Mouse (Mus musculus) lung, postnatal 25 days (tissue): Measurements from ENCODE around the gene Klf3.
A peak's percentile ranks its signal among the peaks of the same experiment; 100 is the strongest.

Source experiments
- DNase-seq: peaks from one replicate; pipeline ENCODE4 v3.0.0; 2022; ENCODE audit warnings: low spot score

The Klf3 gene

GRCm38 (mm10) chr5:64802795-64803719 is at the start of gene Klf3:
Gene Klf3, plus strand, starts transcription at chr5:64803388.
- DNase-seq: peak; percentile 96

- DNase-seq: no peak
Observed at GRCm38 (mm10) chr5:64762295-64762694, 40.9 kb upstream of the Klf3 start.

GRCm38 (mm10) chr5:64764452-64764851 is 38.7 kb upstream of the Klf3 start:
- DNase-seq: no peak

GRCm38 (mm10) chr5:64765765-64766164 is 37.4 kb upstream of the Klf3 start:
- no peak for DNase-seq

GRCm38 (mm10) chr5:64766626-64767025 is 36.6 kb upstream of the Klf3 start:
- DNase-seq: no peak

- no peak for DNase-seq
Observed at GRCm38 (mm10) chr5:64771619-64772018, 31.6 kb upstream of the Klf3 start.

GRCm38 (mm10) chr5:64778211-64778610 is 25.0 kb upstream of the Klf3 start:
- DNase-seq: no peak

GRCm38 (mm10) chr5:64779285-64779684 is 23.9 kb upstream of the Klf3 start:
- no peak for DNase-seq

- peak; percentile 64 for DNase-seq
Observed at GRCm38 (mm10) chr5:64780778-64781177, 22.4 kb upstream of the Klf3 start.

- DNase-seq: no peak
Observed at GRCm38 (mm10) chr5:64788175-64788574, 15.0 kb upstream of the Klf3 start.

GRCm38 (mm10) chr5:64798209-64798608 is 5.0 kb upstream of the Klf3 start:
- DNase-seq: no peak

GRCm38 (mm10) chr5:64801545-64801944 is 1.6 kb upstream of the Klf3 start:
- DNase-seq: no peak

GRCm38 (mm10) chr5:64802143-64802542 is 1.0 kb upstream of the Klf3 start:
- DNase-seq: no peak

- DNase-seq: peak; percentile 35
Observed at GRCm38 (mm10) chr5:64803720-64804462, 703 bp downstream of the Klf3 start.

- no peak for DNase-seq
Observed at GRCm38 (mm10) chr5:64805131-64805872, 2.1 kb downstream of the Klf3 start.

GRCm38 (mm10) chr5:64805873-64806505 is 2.8 kb downstream of the Klf3 start:
- peak; percentile 92 for DNase-seq

GRCm38 (mm10) chr5:64806600-64806999 is 3.4 kb downstream of the Klf3 start:
- no peak for DNase-seq

GRCm38 (mm10) chr5:64807159-64807558 is 4.0 kb downstream of the Klf3 start:
- DNase-seq: no peak

GRCm38 (mm10) chr5:64807603-64808002 is 4.4 kb downstream of the Klf3 start:
- DNase-seq: no peak

- DNase-seq: peak; percentile 66
Observed at GRCm38 (mm10) chr5:64808106-64809010, 5.2 kb downstream of the Klf3 start.

GRCm38 (mm10) chr5:64809257-64809656 is 6.1 kb downstream of the Klf3 start:
- peak; percentile 41 for DNase-seq
